Mouse (Mus musculus) monocyte, adult 2 months (primary cell): ENCODE results near the gene Igtp.
A peak's percentile ranks its signal among the peaks of the same experiment; 100 is the strongest.
"Not testable (repeated sequence)": the region's sequence is repeated elsewhere in the genome, so short reads cannot be mapped to it uniquely, and the experiment has no call there.

ENCODE experiments used
- DNase-seq, 2 experiments: peaks; one replicate each; pipeline ENCODE4 v3.0.0; 2022; ENCODE audit warnings: low spot score in 2 of 2, low read depth in 1 of 2

Igtp gene

GRCm38 (mm10) chr11:58213673-58214342 lies 14.5 kb downstream of the Igtp start:
- DNase-seq: no peak

GRCm38 (mm10) chr11:58214391-58215048 lies 15.2 kb downstream of the Igtp start:
- DNase-seq: peak; percentile 84 to 90

- DNase-seq: not testable (repeated sequence)
Measured at GRCm38 (mm10) chr11:58215049-58215430, 15.7 kb downstream of the Igtp start.

GRCm38 (mm10) chr11:58215814-58216213 lies 16.5 kb downstream of the Igtp start:
- no peak for DNase-seq

- no peak for DNase-seq
Measured at GRCm38 (mm10) chr11:58216823-58217222, 17.5 kb downstream of the Igtp start.

- no peak for DNase-seq
Measured at GRCm38 (mm10) chr11:58223751-58224150, 24.4 kb downstream of the Igtp start.

GRCm38 (mm10) chr11:58224313-58224712 lies 25.0 kb downstream of the Igtp start:
- peak in 1 of 2 experiments; percentile 40 for DNase-seq

- DNase-seq: not testable (repeated sequence)
Measured at GRCm38 (mm10) chr11:58224872-58225271, 25.5 kb downstream of the Igtp start.

- peak in 1 of 2 experiments; percentile 64 for DNase-seq
Measured at GRCm38 (mm10) chr11:58225655-58226054, 26.3 kb downstream of the Igtp start.

GRCm38 (mm10) chr11:58226425-58226824 lies 27.1 kb downstream of the Igtp start:
- DNase-seq: no peak

GRCm38 (mm10) chr11:58228021-58228420 lies 28.7 kb downstream of the Igtp start:
- DNase-seq: not testable (repeated sequence)

- no peak for DNase-seq
Measured at GRCm38 (mm10) chr11:58230396-58230910, 31.1 kb downstream of the Igtp start.

- no peak for DNase-seq
Measured at GRCm38 (mm10) chr11:58231156-58231555, 31.8 kb downstream of the Igtp start.

- not testable (repeated sequence) for DNase-seq
Measured at GRCm38 (mm10) chr11:58234551-58234950, 35.2 kb downstream of the Igtp start.

- peak in 1 of 2 experiments; percentile 31 for DNase-seq
Measured at GRCm38 (mm10) chr11:58235152-58235551, 35.8 kb downstream of the Igtp start.

GRCm38 (mm10) chr11:58238840-58239791 lies 39.8 kb downstream of the Igtp start:
- DNase-seq: peak in 1 of 2 experiments; percentile 25

GRCm38 (mm10) chr11:58247294-58247693 lies 47.9 kb downstream of the Igtp start:
- DNase-seq: no peak

GRCm38 (mm10) chr11:58249203-58249981 lies 50.0 kb downstream of the Igtp start:
- no peak for DNase-seq

GRCm38 (mm10) chr11:58250550-58250949 lies 51.2 kb downstream of the Igtp start:
- no peak for DNase-seq

- DNase-seq: no peak
Measured at GRCm38 (mm10) chr11:58254411-58254810, 55.1 kb downstream of the Igtp start.
